ENCODE assay signal across 10 mouse cellular contexts in genomic region chr9:29802071-29802705, GRCm38 (mm10).
DNase-seq lines count a peak whose midpoint lies in the region; ATAC-seq lines count a peak whose summit lies in the region.
"Had no signal": no experiment of that assay in that cellular context is flagged by ENCODE, and none has a peak within 500 bp of the region (broad histone marks: within the 10 kb centered on the region; RNA-seq: fewer than 3 reads in every experiment).

No protein-coding gene starts in this region.

- no peak for DNase-seq in kidney, postnatal 25 days
- peak; percentile 59 for DNase-seq in embryonic facial prominence, embryonic 10.5 days (ENCODE audit: low spot score)
- DNase-seq in neural tube, embryonic 11.5 days (ENCODE audit: low spot score) = peak; percentile 72
- DNase-seq in gastrocnemius, postnatal 4 days (ENCODE audit: low spot score in 2 of 2) = no peak
- no peak for DNase-seq in lung, postnatal 14 days
- DNase-seq: cerebellum, adult 9-11 months had no signal

- H3K9ac ChIP-seq in kidney, embryonic 15.5 days = no peak overlapping the region
- peak overlapping the region; percentile 52; the same call in 1 of the 2 replicates for H3K9ac ChIP-seq in hindbrain, embryonic 16.5 days (ENCODE audit: low read depth, low read length)
- H3K9ac ChIP-seq in neural tube, embryonic 11.5 days (ENCODE audit: low read length) = 0 out of 2 replicates have a peak overlapping the region, but pooled peaks have one; percentile 15

- no peak overlapping the region for H3K27ac ChIP-seq in kidney, embryonic 15.5 days
- H3K27ac ChIP-seq in embryonic facial prominence, embryonic 10.5 days (replicated peaks) = peak overlapping the region; percentile 51; the same call in 1 of the 2 replicates
- peak overlapping the region; percentile 51 for H3K27ac ChIP-seq in hindbrain, embryonic 16.5 days (ENCODE audit: low read depth, low read length)
- peak overlapping the region; percentile 60 for H3K27ac ChIP-seq in neural tube, embryonic 11.5 days (ENCODE audit: low read depth, low read length)

- peak; percentile 56; the same call in 1 of the 2 replicates for ATAC-seq in kidney, embryonic 15.5 days (replicated peaks; ENCODE audit: low FRiP score)
- ATAC-seq in hindbrain, embryonic 16.5 days = peak; percentile 63
- ATAC-seq in neural tube, embryonic 11.5 days (ENCODE audit: insufficient read depth, low FRiP score, low TSS enrichment) = peak; percentile 88
- ATAC-seq in megakaryocyte progenitor cell, adult 5-6 weeks (replicated peaks; ENCODE audit: poor library complexity) = no peak

- no peaks in the 10 kb centered on the region for H3K27me3 ChIP-seq in kidney, embryonic 15.5 days
- 0 out of 2 replicates have a peak, but pooled peaks cover 6% of the 10 kb centered on the region for H3K27me3 ChIP-seq in embryonic facial prominence, embryonic 10.5 days (replicated peaks; ENCODE audit: low read depth, poor library complexity, severe bottlenecking)
- H3K27me3 ChIP-seq in hindbrain, embryonic 16.5 days (replicated peaks; ENCODE audit: control insufficient read depth, insufficient read depth, low read length) = no peaks in the 10 kb centered on the region
- H3K27me3 ChIP-seq in neural tube, embryonic 11.5 days (ENCODE audit: control insufficient read depth, insufficient read depth, low read length) = no peaks in the 10 kb centered on the region
- H3K27me3 ChIP-seq: megakaryocyte, embryonic 14.5 days had no signal

- H3K36me3 ChIP-seq in kidney, embryonic 15.5 days = no peaks in the 10 kb centered on the region
- no peaks in the 10 kb centered on the region for H3K36me3 ChIP-seq in embryonic facial prominence, embryonic 10.5 days (replicated peaks)
- no peaks in the 10 kb centered on the region for H3K36me3 ChIP-seq in hindbrain, embryonic 16.5 days (ENCODE audit: control insufficient read depth, insufficient read depth, low read length)
- no peaks in the 10 kb centered on the region for H3K36me3 ChIP-seq in neural tube, embryonic 11.5 days (ENCODE audit: control insufficient read depth, insufficient read depth, low read length)

- peaks cover 18% of the 10 kb centered on the region for H3K4me1 ChIP-seq in kidney, embryonic 15.5 days
- peaks cover 25% of the 10 kb centered on the region for H3K4me1 ChIP-seq in embryonic facial prominence, embryonic 10.5 days
- peaks cover 23% of the 10 kb centered on the region for H3K4me1 ChIP-seq in hindbrain, embryonic 16.5 days (ENCODE audit: control insufficient read depth, insufficient read depth, low read depth, low read length)
- peaks cover 16% of the 10 kb centered on the region for H3K4me1 ChIP-seq in neural tube, embryonic 11.5 days (ENCODE audit: control insufficient read depth, insufficient read depth, low read length)
- H3K4me1 ChIP-seq: megakaryocyte, embryonic 14.5 days had no signal

- H3K9me3 ChIP-seq in kidney, embryonic 15.5 days (replicated peaks) = no peaks in the 10 kb centered on the region
- H3K9me3 ChIP-seq in embryonic facial prominence, embryonic 10.5 days = no peaks in the 10 kb centered on the region
- no peaks in the 10 kb centered on the region for H3K9me3 ChIP-seq in hindbrain, embryonic 16.5 days (ENCODE audit: control insufficient read depth, low read length)
- no peaks in the 10 kb centered on the region for H3K9me3 ChIP-seq in neural tube, embryonic 11.5 days (ENCODE audit: control insufficient read depth, low read length)

- H3K4me2 ChIP-seq in kidney, embryonic 15.5 days = no peak overlapping the region
- H3K4me2 ChIP-seq in hindbrain, embryonic 16.5 days (ENCODE audit: low read length) = peak overlapping the region; percentile 4
- H3K4me2 ChIP-seq in neural tube, embryonic 11.5 days (ENCODE audit: low read depth) = no peak overlapping the region

- WGBS in kidney, embryonic 15.5 days = 46% methylated on average over 12 of the region's 12 CpGs
- WGBS in embryonic facial prominence, embryonic 10.5 days = 21% methylated on average over 12 of the region's 12 CpGs
- WGBS in hindbrain, embryonic 16.5 days = 11% methylated on average over 12 of the region's 12 CpGs
- WGBS in neural tube, embryonic 11.5 days = 31% methylated on average over 12 of the region's 12 CpGs

- no peak overlapping the region for H3K4me3 ChIP-seq in kidney, embryonic 15.5 days (replicated peaks)
- no peak overlapping the region for H3K4me3 ChIP-seq in embryonic facial prominence, embryonic 10.5 days
- H3K4me3 ChIP-seq in hindbrain, embryonic 16.5 days (ENCODE audit: low read length) = no peak overlapping the region
- H3K4me3 ChIP-seq in neural tube, embryonic 11.5 days (ENCODE audit: low read depth, low read length) = no peak overlapping the region
- H3K4me3 ChIP-seq: megakaryocyte, embryonic 14.5 days had no signal

Comparison
In these comparisons a context has a peak if more than half of its experiments do, and no peak if none do; other contexts are left out.
1. DNase-seq: peak in embryonic facial prominence, embryonic 10.5 days (single experiment) and neural tube, embryonic 11.5 days (single experiment); none in kidney, postnatal 25 days (0 of 2), gastrocnemius, postnatal 4 days (0 of 2) and lung, postnatal 14 days (single experiment).